Mouse (Mus musculus) c-Kit-positive CD71-positive TER-119-negative erythroid progenitor cells, embryonic 14.5 days (primary cell): ENCODE data around the gene Ssbp4.

Experiments
- DNase-seq: peaks from one replicate; pipeline ENCODE4 v3.0.0-alpha.2; 2013; ENCODE audit warnings: low read depth

Ssbp4 gene

DNA sequence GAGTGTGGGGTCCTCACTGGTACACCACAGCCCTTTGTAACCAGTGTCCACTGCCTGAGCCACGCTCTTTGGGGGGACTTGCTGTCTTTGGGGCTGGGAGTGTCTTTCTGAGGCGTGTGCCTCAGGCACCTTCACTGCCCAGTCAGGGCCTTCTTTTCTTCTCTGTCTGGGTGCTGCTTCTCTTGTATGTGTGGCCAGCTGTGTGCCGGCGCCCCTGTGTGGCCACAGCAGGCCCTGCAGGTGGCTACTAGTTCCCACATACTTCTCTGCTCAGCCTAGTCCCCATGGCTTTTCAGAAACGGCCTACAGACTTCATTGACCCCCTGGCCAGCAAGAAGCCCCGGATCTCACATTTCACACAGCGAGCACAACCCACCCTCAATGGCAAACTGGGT is 23.4 kb downstream of the Ssbp4 start:
- DNase-seq = no peak

DNA sequence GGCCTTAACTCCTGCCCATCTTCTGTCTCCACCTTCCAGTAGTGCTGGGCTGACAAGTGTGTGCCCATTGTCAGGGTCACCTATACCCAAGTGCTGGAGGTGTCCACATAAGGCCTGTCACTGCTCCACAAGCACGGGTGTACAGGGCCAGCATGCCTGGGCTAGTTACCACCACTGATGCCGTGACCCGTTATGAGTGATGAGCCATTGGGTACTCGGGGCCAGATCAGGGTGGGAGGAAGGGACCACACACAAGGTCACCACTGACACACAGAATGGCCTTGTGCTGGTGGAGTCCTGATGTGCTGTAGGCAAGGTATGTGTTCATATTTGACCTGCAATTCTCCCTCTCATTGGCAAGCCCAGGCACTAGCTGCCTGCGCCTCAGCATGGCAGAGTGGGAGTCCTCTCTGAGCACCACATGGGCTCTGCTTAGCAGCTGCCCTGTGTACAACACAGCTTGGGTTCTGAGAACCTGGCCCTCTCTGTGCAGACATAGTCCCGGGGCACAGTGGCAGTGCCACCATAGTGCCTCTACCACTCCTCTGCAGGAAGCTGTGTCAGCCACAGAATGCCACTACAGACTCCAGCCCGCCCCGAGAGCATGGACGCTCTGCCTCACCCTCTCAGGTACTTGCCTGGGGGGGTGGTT is 23.9 kb downstream of the Ssbp4 start:
- no peak for DNase-seq

DNA sequence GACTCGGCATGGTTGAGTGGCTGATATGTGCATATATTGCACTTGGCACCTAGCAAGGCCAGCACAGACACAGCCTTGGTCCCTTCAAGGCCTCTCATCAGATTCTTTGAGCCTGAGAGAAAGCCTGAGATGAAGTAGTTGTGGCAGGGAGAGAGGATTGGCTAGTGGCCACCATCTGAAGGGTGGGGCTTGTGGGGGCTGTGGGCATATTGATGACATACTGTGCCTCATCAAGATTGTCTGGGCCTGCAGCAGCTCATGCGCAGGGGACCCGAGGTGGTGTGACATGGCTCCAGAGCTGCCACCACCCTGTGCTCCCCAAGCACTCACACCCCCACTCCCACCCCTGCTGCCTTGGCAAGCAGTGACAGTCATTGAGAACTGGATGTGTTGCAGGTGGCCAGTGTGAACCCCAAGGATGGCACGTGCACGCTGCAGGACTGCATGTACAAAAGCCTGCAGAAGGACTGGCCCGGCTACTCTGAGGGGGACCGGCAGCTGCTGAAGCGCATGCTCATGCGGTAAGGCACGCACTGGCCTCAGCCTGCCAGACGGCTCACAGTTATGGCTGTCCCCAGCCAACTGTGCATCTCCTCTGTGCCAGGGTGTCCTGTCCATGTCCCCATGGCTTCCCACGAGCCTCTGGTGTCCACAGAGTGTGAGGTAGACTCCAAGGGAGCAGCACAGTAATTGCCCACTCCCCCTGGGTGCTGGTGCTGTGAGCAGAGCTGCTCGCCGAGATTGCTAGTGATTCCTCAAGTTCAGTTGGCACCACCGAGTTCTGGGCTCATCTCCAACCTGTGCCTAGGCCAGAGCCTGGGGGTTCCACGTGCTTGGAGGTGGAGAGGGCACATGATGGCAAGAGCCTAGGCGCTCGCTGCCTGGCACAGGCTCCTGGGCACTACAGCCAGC is 24.9 kb downstream of the Ssbp4 start:
- DNase-seq = no peak

DNA sequence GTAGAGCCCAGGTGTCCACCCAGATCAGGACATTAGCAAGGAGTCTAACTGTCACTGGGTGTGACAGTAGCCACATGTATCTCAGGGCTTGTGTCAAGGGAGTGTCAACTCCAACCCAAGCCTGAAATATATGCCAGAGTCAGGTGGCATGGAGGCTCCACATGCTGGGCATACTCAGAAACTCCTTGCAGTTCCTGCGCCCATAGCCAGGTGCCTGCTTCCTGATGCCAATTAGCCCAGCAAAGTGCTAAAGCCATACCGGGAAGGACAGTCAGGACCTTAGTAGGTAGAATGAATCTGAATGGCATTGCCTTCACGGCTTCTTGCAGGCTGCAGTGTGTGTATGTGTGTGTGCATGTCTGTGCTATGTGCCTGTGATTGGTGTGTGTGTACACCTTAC is 31.5 kb downstream of the Ssbp4 start:
- DNase-seq = no peak

DNA sequence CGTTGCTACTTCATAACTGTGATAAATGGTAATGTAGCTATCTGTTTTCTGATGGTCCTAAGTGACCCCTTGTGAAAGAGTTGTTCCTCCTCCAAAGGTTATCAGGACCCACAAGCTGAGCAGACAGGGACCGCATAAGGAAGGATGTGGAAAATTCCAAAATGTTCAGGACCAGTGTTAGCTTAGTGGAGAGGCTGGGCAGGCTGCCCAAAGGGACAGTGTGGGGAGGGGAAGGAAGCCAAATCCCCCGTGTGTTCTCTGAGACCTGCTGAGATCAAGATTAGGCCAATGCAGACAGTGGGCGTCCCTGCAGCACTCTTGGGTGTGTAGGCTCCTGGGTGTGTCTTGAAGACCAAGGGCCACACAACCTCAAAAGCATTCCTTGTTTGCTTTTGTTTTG is 33.8 kb downstream of the Ssbp4 start:
- DNase-seq = no peak

DNA sequence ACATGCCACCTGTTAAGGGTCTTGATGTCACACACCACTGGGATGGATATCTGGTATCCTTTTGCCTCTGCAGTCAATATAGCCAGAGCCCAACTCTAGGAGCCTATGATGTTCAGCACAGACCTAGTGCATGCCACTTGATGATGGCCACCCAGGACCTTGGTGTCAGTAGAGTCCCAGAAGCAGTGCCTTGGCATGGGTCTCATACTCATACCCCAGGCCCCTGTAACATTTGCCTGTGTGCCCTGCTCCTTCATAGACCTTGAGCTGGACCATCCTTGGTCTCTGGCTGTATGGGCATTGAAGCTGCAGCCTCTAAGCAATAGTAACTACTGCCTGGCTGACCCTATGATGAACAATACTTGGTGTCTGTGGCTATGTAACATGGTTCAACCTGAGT is 34.4 kb downstream of the Ssbp4 start:
- no peak for DNase-seq

DNA sequence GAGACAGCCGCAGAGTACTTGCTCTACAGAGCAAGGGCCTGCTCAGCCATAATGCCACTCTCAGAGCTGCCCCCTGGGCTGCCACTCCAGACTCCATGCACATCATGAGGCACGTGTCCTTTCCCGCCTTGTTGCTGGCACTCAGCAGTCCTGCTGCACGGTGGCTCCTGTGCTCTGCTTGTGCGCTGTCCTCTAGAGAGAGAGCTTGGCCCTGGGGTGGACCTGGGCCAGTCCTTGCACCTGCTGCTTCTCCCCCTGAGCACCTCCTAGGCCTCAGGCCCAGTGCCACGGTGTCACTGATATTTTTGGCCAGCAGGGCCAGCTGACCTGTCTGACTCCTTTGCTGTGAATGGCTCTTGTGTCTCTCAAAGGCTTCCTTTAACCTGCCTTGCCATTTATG is 37.7 kb downstream of the Ssbp4 start:
- no peak for DNase-seq

DNA sequence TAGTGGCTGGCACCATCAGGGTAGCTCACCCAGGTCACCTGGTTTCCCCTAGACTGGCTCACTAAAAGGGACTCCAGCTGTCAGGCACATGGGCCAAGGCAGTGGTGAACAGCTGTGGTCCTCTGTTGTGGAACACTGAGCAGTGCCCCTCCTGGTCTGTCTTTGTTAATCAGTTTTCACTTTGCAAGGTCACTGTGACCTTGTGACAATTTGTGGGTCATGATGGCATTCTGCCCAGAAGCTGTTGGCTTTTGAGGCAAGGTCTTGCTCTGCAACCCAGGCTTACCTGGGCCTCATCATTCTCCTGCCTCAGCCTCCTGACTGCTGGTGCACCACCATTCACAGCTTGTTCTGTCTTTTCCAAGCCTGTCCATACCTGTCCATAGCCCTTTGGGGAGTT is 38.3 kb downstream of the Ssbp4 start:
- DNase-seq = no peak

DNA sequence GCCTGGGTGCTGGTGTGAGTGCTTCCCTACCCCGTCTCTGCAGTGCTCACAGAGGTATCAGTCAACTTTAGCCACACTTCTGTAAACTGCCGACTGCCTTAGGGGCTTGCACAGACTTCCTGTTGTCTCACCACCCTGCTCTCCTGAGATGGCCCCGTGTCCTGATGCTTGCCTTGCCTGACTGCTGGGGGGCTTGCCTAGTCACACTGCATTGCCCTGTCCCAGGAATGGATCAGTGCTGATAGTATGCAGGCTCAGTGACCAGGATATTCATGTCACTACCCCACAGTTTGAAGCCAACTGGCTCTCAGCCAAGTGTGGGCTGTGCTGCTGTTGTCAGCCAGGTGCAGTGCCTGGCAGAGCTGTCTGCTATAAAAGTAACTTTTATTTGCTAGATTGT is 43.1 kb downstream of the Ssbp4 start:
- DNase-seq = no peak

DNA sequence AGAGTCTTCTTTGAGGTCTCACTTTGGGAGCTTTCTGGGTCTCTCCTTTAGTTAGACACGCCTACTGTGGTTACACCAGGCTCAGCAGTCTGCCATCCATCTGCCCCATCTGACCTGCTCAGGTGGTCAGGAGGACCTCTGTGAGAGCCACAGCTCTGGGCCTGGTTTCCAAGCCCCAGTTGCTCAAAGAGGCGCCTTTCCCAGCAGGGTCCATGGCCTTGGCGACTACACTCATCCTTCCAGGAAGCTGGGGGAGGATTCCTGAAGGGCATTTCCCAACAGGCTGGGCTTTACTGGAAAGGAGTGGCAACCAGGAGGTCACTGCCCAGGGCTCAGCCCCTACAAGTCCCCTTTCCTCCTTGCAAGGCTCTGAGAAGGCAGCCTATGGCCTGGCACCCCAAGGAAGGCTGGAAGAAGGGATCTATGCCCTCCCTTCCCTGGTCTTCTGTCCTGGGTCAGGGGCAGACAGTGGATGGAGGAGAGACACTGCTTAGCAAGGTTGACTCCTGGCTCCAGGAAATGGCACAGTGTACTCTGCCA is 43.9 kb downstream of the Ssbp4 start:
- no peak for DNase-seq

DNA sequence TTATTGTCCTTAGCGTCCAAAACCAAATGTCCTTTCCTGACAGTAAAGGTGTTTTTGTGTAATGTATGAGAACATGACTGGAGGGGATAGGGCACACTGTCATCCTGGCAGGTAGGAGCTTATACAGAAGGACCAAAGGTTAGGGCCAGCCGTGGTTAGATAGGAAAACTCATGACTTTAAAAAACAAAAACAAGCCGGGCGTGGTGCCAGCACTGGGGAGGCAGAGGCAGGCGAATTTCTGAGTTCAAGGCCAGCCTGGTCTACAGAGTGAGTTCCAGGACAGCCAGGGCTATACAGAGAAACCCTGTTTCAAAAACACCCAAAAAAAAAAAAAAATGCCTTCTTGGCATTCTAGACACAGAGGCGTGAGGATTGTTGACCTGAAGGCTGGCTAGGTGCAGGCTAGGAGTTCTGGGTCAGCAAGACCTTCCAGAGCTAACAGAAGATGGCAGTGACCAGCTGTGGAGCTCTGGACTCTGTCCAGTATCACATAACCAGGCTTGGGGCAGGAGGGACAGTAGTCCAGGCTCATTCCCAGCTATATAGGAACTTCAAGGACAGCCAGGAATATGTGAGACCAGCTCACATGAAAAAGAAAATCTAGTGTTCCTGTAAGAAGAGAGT is 44.8 kb downstream of the Ssbp4 start:
- no peak for DNase-seq

DNA sequence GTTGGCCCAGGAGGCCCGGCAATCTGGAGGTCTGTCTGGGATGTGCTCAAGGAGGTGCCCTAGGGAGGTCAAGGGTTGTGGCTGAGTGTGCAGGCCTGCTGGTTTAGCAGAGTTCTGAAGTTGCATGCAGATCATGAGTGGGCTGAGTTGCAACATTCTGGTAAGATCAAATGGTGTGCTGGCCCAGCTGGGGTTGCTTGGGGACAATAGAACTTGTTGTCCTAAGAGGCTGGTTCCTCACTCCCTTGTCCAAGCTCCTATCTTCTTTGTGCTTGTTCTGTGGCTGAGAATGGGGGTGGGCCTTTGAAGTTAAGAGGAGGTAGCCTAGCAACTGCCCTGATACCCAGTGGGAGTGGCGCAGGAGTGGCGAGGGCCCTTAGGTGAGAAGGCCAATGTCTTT is 45.9 kb downstream of the Ssbp4 start:
- no peak for DNase-seq

DNA sequence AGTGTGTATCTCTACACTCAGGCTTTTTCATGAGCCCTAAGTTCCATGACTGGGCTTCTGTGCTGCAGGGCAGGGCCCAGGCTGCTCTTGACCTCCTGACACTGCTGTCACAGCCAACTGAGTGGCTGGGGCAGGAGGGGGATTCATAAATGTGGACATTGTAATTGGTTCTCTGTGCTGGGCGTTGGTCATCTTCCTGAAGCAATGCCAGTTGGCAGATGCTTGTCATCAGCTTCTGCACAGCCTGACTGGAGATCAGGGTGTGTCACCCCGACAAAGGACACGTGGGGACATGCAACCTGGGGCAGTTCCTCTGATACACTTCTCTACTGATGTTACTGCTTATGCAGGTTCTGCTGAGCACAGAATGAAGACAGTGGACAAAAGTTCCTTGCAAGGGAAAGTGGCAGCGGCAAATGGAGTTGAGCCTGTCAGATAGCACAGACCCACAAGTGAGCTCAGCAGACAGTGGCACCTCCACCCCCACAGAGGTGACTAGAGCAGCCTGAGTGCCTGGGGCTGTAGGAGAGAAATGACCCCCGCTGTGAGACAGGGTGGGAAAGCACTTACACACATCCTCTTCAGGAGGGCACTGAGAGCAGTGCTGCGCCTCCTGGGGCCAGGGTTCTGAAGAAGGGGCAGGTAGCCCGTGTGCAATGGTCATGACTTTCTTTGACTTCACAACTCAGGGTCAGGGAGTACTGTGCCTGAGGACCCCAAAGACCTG is 46.7 kb downstream of the Ssbp4 start:
- no peak for DNase-seq

DNA sequence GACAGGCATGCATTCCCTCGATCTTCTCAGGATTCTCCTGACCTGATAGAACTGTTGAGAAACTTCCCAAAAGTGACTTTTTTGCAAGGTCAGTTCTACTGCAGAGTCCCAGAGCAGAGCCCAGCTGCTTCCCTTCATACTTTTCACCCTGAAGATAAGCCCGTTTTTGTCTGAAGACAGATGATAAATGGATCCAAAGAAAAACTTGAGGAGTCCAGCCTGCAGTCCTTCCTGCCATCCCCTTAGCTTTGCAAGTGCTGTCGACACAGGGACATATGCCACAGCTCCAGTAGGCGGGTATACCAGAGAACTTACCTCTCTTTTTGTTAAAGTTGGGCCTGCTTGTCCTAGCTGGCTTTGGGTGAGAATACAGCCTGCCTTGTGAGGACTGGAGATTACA is 47.3 kb downstream of the Ssbp4 start:
- DNase-seq = no peak

DNA sequence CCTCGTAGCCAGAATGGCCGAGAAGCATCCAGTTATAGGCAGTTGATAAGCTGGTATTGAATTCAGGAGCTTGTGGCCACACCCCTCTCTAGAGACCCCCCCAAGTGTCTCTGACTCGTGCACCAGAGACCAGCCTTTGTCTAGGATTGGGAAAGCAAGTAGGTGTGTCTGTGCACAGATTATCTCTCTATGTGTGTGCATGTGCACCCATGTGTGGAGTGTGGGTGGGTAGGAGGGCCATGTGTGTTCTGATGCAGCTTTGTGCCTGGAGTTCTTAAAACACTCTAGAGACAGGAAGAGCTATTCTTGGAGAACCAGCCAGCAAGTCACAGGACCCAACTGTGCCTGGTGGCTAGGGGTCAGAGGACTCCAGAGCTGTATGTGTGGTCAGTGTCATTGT is 48.1 kb downstream of the Ssbp4 start:
- no peak for DNase-seq

DNA sequence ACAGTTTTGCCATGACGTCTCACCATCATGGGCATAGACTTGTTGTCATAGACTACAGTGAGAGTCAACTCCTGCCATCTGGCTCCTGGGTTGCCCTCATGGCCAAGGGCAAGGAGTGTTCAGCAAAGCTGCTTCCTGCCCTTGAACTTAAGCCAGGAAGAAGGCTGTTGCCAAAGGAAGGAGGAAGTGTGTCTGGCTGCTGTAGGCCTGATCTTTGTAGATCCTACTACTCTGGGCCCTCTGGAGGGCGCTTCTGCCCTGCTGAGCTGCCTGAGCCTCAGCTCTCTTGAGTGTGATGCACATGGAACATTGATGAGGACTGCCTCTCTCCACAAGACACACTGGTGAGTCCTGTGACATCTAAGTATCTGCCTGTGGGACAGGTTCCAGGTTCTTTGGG is 48.6 kb downstream of the Ssbp4 start:
- no peak for DNase-seq

DNA sequence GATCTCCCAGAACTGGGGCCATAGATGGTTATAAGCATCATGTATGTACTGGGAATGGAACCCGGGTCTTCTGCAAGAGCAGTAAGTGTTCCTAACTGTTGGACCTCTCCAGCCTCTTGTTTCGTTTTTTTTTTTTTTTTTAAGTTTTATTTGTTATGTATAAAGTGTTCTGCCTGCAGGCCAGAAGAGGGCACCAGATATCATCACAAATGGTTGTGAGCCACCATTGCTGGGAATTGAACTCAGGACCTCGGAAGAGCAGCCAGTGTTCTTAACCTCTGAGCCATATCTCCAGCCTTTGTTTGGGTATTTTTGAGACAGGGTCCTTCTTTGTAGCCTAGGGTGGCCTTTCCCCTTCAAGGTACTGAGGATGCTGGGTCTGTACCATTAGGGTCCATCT is 49.7 kb downstream of the Ssbp4 start:
- DNase-seq = no peak

DNA sequence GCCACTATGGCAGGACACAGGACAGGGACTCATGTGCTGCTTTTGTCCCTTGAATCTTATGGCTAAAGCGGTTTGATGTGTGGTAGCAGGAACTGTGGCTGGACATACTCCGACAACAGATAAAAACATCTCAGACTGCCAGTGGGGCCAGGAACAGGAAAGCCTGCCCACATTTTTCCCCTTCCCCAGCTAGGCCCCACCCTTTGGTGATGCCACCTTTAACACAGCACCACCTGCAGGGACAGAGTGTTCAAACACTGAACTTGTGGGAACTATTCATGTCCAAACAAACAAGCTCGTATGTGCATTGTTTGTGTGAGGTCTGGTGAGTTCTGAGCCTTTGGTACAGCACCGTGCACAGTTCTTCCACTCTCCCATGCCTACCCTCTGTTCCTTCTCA is 50.3 kb downstream of the Ssbp4 start:
- no peak for DNase-seq

DNA sequence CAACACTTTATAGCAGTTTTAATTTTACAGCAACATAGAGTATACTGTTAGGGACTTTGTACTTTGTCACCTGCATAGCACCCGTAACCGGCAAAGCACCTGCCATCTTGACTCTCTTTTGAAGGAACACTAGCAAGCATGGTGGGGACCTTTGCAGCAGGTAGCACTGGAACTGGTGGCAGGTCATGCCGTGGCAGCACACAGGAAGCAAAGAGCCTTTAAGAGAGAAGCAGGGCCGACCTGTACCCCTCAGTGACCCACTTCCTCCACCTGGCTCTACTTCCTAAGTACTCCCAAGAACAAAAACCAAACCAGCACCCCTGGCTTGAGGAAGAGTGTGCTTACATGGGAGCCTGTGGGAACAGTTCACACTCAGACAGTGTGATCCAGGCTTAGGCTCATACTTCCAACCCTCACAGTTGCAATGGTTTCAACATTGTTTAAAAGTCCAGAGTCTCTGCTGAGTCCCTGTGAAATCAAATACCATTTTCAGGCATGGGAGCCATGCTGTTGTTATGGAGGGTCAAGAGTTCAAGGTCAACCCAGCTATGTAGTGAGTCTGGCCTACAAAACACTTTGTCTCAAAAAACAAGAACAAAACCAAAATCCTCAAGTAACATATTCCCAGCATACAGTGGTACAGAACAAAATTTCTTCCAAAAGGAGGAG is 53.5 kb downstream of the Ssbp4 start:
- no peak for DNase-seq

DNA sequence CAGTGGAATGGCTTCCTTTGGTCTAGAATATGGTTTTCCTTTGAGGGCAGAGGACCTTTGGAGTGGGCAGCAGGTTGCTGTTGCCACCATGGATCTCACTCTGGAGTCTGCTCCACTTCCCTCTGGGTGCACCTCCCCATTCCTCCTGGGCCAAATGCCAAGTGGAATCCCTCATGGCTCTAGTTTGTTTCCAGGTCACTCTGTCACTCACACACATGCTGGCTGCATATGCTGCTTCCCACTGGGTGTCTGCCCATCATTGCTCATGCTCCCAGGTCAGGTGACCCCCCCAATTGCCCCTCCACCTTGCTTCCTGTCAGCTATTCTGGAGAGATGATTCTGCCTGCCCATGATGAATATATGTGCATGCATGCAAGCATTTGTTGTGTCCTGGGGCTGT is 54.9 kb downstream of the Ssbp4 start:
- no peak for DNase-seq

DNA sequence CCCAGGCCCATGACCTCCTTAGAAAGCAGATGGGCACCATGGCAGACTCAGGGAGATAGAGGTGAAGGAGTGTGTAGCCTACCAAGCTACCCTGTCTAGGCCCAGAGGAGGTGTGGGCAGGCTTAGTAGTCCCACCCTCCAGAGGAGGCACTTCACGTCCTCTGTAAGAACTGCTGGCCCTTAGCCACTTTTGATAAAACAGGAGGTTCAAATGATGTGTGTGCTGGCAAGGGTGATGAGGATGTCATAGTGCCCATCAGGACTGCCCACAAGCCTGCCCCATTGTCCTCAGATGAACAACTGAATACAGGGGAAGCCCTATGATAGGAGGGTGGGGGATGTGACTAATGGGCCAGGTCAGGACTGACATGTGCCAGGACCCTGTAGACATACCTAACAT is 55.8 kb downstream of the Ssbp4 start:
- no peak for DNase-seq
